Mouse (Mus musculus): ENCODE results near the gene Nfatc3. TPM values are rescaled to one million over a fixed set of nuclear protein-coding genes. Genes with fewer than 3 reads are reported as not detected.
"Not testable (repeated sequence)": the region's sequence is repeated elsewhere in the genome, so short reads cannot be mapped to it uniquely, and the experiment has no call there.

Gene Nfatc3
- 4.0 and 4.5 TPM in 2 replicates for polyA plus RNA-seq (2015; fragmentation: Nextera tagmentation; extraction: Ambion mirVana)

- Histone ChIP-seq H3K27me3 (replicated peaks; ENCODE audit: control insufficient read depth, insufficient read depth, low read length) (no peaks in the 10 kb centered on the region), H3K36me3 (ENCODE audit: control insufficient read depth, insufficient read depth, low read length) (no peaks in the 10 kb centered on the region), H3K9ac (ENCODE audit: low read depth, low read length) (peak within 1 kb of the TSS; percentile 95), H3K4me3 (ENCODE audit: low read length) (peak within 1 kb of the TSS; percentile 89), H3K27ac (ENCODE audit: low read length) (peak within 1 kb of the TSS; percentile 96), H3K4me2 (ENCODE audit: low read depth, low read length) (peak within 1 kb of the TSS; percentile 60), H3K9me3 (ENCODE audit: control insufficient read depth, low read length) (no peaks in the 10 kb centered on the region), H3K4me1 (ENCODE audit: control insufficient read depth, insufficient read depth, low read length) (peaks cover 20% of the 10 kb centered on the region)
- WGBS, result 2% methylated on average over 48 of the region's 52 CpGs
- peak; percentile 96 for ATAC-seq
These were observed at the start of gene Nfatc3 for GRCm38 (mm10) chr8:106058731-106059612. Nfatc3 (plus strand) TSS chr8:106058840.

DNA sequence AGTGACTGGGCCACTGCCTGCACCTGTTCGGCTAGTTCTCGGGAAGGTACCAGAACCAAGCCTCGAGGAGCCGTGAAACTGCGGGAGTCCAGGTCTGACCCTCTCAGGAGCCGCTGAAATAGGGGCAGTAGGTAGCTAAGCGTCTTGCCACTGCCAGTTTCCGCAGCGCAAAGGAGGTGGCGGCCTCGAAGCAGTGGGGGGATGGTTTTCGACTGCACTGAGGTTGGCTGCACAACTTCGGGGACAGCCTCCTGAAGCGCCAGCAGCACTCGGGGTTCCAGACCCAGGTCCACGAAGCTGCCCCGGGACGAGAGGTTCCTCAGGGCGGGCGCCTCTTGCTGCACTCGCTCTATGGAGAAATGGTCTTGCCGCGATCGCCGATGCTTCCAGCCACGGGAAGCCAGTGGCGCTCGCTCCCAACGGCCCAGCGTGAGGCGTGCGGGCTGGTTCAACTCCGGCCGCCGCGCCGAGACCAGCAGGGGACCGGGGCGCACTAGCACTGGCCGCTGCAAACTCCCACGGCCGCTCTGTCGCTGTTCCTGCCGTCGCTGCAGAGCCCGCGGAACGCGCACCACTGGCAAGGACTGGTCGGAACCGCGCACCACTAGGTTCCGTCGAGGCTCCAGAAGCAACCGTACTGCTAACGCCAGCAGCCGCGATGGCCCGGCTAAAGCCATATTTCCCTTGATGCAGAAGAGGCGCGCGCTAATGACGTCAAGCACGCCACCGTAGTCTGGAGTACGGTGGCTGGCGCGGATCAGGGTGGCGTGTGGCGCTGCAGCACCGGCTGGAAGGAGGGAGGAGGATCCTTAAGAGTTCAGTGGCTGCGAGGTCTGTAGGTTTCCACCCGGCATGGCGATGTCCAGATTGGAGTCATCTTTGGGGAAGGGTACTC, 47.6 kb upstream of the Nfatc3 start:
- no peaks in the 10 kb centered on the region for H3K9me3 ChIP-seq (ENCODE audit: control insufficient read depth, low read length)
- peak overlapping the region; percentile 97 for H3K4me2 ChIP-seq (ENCODE audit: low read depth, low read length)
- peak overlapping the region; percentile 83 for H3K9ac ChIP-seq (ENCODE audit: low read depth, low read length)
- WGBS, result under 1% methylated on average over 74 of the region's 74 CpGs
- no peaks in the 10 kb centered on the region; the same call in 1 of the 2 replicates for H3K36me3 ChIP-seq (ENCODE audit: control insufficient read depth, insufficient read depth, low read length)
- H3K4me3 ChIP-seq (ENCODE audit: low read length), result peak overlapping the region; percentile 68
- peak overlapping the region; percentile 45 for H3K27ac ChIP-seq (ENCODE audit: low read length)
- ATAC-seq, result peak; percentile 97
- peaks cover 14% of the 10 kb centered on the region for H3K4me1 ChIP-seq (ENCODE audit: control insufficient read depth, insufficient read depth, low read length)
- no peaks in the 10 kb centered on the region for H3K27me3 ChIP-seq (replicated peaks; ENCODE audit: control insufficient read depth, insufficient read depth, low read length)

GRCm38 (mm10) chr8:106011643-106011986, 47.0 kb upstream of the Nfatc3 start, which contains the start of gene Ddx28:
Ddx28 (minus strand) TSS chr8:106011882.
- WGBS, result 2% methylated on average over 6 of the region's 6 CpGs
- ATAC-seq, result peak; percentile 57

DNA sequence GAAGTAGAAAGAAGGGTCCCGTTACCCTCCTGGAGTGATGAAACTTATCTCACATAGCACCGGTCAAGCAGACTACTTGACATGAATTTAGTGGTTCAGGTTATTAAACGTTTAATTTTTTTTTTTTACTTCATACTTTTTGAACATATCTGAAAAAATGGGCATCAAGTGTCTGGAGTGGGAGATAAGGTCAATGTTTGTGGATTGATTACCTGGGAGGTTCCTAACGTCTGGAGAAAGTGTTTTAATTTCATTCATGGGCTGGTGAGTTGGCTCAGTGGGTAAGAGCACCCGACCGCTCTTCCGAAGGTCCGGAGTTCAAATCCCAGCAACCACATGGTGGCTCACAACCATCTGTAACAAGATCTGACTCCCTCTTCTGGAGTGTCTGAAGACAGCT, 46.4 kb upstream of the Nfatc3 start:
- H3K4me2 ChIP-seq (ENCODE audit: low read depth, low read length), result peak overlapping the region; percentile 97
- H3K27ac ChIP-seq (ENCODE audit: low read length); H3K9me3 ChIP-seq (ENCODE audit: control insufficient read depth, low read length); H3K36me3 ChIP-seq (ENCODE audit: control insufficient read depth, insufficient read depth, low read length); H3K27me3 ChIP-seq (replicated peaks; ENCODE audit: control insufficient read depth, insufficient read depth, low read length); ATAC-seq: not testable (repeated sequence)
- H3K4me3 ChIP-seq (ENCODE audit: low read length), result peak overlapping the region; percentile 68
- H3K9ac ChIP-seq (ENCODE audit: low read depth, low read length), result peak overlapping the region; percentile 83
- peaks cover 14% of the 10 kb centered on the region for H3K4me1 ChIP-seq (ENCODE audit: control insufficient read depth, insufficient read depth, low read length)
- WGBS, result 74% methylated on average over 8 of the region's 8 CpGs

More at GRCm38 (mm10) chr8:106011643-106011986, 47.0 kb upstream of the Nfatc3 start, which contains the start of gene Ddx28:
- H3K4me1 ChIP-seq (ENCODE audit: control insufficient read depth, insufficient read depth, low read length), result peaks cover 14% of the 10 kb centered on the region
- H3K27me3 ChIP-seq (replicated peaks; ENCODE audit: control insufficient read depth, insufficient read depth, low read length), result no peaks in the 10 kb centered on the region
- no peaks in the 10 kb centered on the region; the same call in 1 of the 2 replicates for H3K36me3 ChIP-seq (ENCODE audit: control insufficient read depth, insufficient read depth, low read length)
- peak within 1 kb of the TSS; percentile 83 for H3K9ac ChIP-seq (ENCODE audit: low read depth, low read length)
- H3K4me2 ChIP-seq (ENCODE audit: low read depth, low read length), result peak within 1 kb of the TSS; percentile 97
- H3K4me3 ChIP-seq (ENCODE audit: low read length), result peak within 1 kb of the TSS; percentile 68
- H3K27ac ChIP-seq (ENCODE audit: low read length), result peak within 1 kb of the TSS; percentile 45
- H3K9me3 ChIP-seq (ENCODE audit: control insufficient read depth, low read length), result no peaks in the 10 kb centered on the region

GRCm38 (mm10) chr8:106016284-106016683, 42.4 kb upstream of the Nfatc3 start:
- Histone ChIP-seq H3K27me3 (replicated peaks; ENCODE audit: control insufficient read depth, insufficient read depth, low read length) (no peaks in the 10 kb centered on the region), H3K9me3 (ENCODE audit: control insufficient read depth, low read length) (no peaks in the 10 kb centered on the region), H3K9ac (ENCODE audit: low read depth, low read length) (no peak overlapping the region), H3K4me2 (ENCODE audit: low read depth, low read length) (no peak overlapping the region), H3K4me1 (ENCODE audit: control insufficient read depth, insufficient read depth, low read length) (peaks cover 3% of the 10 kb centered on the region; the same call in 1 of the 2 replicates), H3K4me3 (ENCODE audit: low read length) (no peak overlapping the region), H3K36me3 (ENCODE audit: control insufficient read depth, insufficient read depth, low read length) (no peaks in the 10 kb centered on the region), H3K27ac (ENCODE audit: low read length) (no peak overlapping the region)
- 93% methylated on average over 6 of the region's 6 CpGs for WGBS
- ATAC-seq, result no peak

DNA sequence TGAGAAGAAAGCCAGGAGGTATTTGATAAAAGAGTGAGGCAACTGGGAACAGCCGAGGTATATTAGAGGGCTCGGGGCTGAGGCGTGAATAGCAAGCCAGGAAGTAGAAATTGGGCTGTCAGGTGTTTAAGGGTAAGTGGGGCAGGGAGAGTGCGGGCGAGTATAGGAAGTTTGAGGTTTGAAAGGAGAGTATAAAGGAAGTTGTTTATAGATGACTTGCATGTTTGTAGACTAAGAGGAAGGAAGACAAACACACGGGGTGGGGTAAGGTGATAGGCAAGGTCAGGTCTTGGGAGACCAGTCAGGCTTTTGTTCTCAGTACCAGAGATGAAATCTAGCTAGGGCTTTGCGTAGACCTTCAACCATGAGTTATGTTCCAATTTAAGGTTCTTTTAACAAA, 41.5 kb upstream of the Nfatc3 start:
- WGBS, result 88% methylated on average over 7 of the region's 7 CpGs
- H3K36me3 ChIP-seq (ENCODE audit: control insufficient read depth, insufficient read depth, low read length), result no peaks in the 10 kb centered on the region

DNA sequence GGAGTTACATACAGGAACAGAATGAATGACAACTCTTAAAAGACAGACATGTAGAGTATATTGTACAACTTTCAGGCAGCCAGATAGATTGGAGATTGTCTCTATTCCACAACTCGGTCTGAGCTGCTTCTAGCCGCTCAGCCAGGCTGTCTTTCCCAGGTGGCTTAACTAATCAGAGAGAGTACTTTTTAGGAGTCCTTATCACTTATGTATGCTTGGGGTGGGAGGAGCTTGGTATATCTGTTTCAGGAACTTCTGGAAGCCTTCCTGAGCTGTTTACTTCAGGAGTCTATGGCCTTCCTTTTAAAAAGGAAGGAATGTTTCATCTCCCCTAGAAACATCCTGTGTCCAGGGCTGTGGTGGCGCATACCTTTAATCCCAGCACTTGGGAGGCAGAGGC, 40.6 kb upstream of the Nfatc3 start:
- no peak overlapping the region for H3K27ac ChIP-seq (ENCODE audit: low read length)
- no peaks in the 10 kb centered on the region for H3K9me3 ChIP-seq (ENCODE audit: control insufficient read depth, low read length)
- no peak overlapping the region for H3K4me3 ChIP-seq (ENCODE audit: low read length)
- H3K4me2 ChIP-seq (ENCODE audit: low read depth, low read length), result no peak overlapping the region
- no peaks in the 10 kb centered on the region for H3K36me3 ChIP-seq (ENCODE audit: control insufficient read depth, insufficient read depth, low read length)
- no peaks in the 10 kb centered on the region for H3K27me3 ChIP-seq (replicated peaks; ENCODE audit: control insufficient read depth, insufficient read depth, low read length)
- H3K4me1 ChIP-seq (ENCODE audit: control insufficient read depth, insufficient read depth, low read length), result no peaks in the 10 kb centered on the region
- 86% methylated on average over 3 of the region's 3 CpGs for WGBS
- ATAC-seq, result no peak
- H3K9ac ChIP-seq (ENCODE audit: low read depth, low read length), result no peak overlapping the region

More for the DNA sequence above, 41.5 kb upstream of the Nfatc3 start:
- Histone ChIP-seq H3K27me3 (replicated peaks; ENCODE audit: control insufficient read depth, insufficient read depth, low read length) (no peaks in the 10 kb centered on the region), H3K4me3 (ENCODE audit: low read length) (no peak overlapping the region), H3K27ac (ENCODE audit: low read length) (no peak overlapping the region), H3K9me3 (ENCODE audit: control insufficient read depth, low read length) (no peaks in the 10 kb centered on the region), H3K4me2 (ENCODE audit: low read depth, low read length) (no peak overlapping the region), H3K4me1 (ENCODE audit: control insufficient read depth, insufficient read depth, low read length) (no peaks in the 10 kb centered on the region; the same call in 1 of the 2 replicates), H3K9ac (ENCODE audit: low read depth, low read length) (no peak overlapping the region)
- no peak for ATAC-seq

- no peak overlapping the region for H3K9ac ChIP-seq (ENCODE audit: low read depth, low read length)
- no peak overlapping the region for H3K4me3 ChIP-seq (ENCODE audit: low read length)
- no peaks in the 10 kb centered on the region for H3K36me3 ChIP-seq (ENCODE audit: control insufficient read depth, insufficient read depth, low read length)
- no peak overlapping the region for H3K4me2 ChIP-seq (ENCODE audit: low read depth, low read length)
- peak; percentile 52; the same call in 1 of the 2 replicates for ATAC-seq
- H3K4me1 ChIP-seq (ENCODE audit: control insufficient read depth, insufficient read depth, low read length), result no peaks in the 10 kb centered on the region
- H3K9me3 ChIP-seq (ENCODE audit: control insufficient read depth, low read length), result no peaks in the 10 kb centered on the region
- no peaks in the 10 kb centered on the region for H3K27me3 ChIP-seq (replicated peaks; ENCODE audit: control insufficient read depth, insufficient read depth, low read length)
- H3K27ac ChIP-seq (ENCODE audit: low read length), result no peak overlapping the region
These were observed 36.2 kb upstream of the Nfatc3 start for GRCm38 (mm10) chr8:106022483-106022882.

GRCm38 (mm10) chr8:106038721-106039120, 19.9 kb upstream of the Nfatc3 start:
- no peaks in the 10 kb centered on the region for H3K27me3 ChIP-seq (replicated peaks; ENCODE audit: control insufficient read depth, insufficient read depth, low read length)
- H3K4me3 ChIP-seq (ENCODE audit: low read length), result no peak overlapping the region
- H3K36me3 ChIP-seq (ENCODE audit: control insufficient read depth, insufficient read depth, low read length), result no peaks in the 10 kb centered on the region
- WGBS, result 89% methylated on average over 10 of the region's 10 CpGs
- no peaks in the 10 kb centered on the region for H3K9me3 ChIP-seq (ENCODE audit: control insufficient read depth, low read length)
- H3K4me2 ChIP-seq (ENCODE audit: low read depth, low read length), result no peak overlapping the region
- no peaks in the 10 kb centered on the region for H3K4me1 ChIP-seq (ENCODE audit: control insufficient read depth, insufficient read depth, low read length)
- H3K9ac ChIP-seq (ENCODE audit: low read depth, low read length), result no peak overlapping the region
- no peak for ATAC-seq
- H3K27ac ChIP-seq (ENCODE audit: low read length), result no peak overlapping the region
